Mouse (Mus musculus) lung, postnatal 0 days (tissue): ENCODE measurements around the gene Wdr92.

Experiments used
- CTCF ChIP-seq: IDR thresholded peaks from 2 replicates; pipeline ENCODE4 v1.5.1; 2016; ENCODE audit warnings: antibody characterized with exemption, mild to moderate bottlenecking
- EP300 ChIP-seq: IDR thresholded peaks from 2 replicates; pipeline ENCODE4 v1.6.1; 2016; ENCODE audit warnings: antibody characterized with exemption, mild to moderate bottlenecking, control low read depth

DNA sequence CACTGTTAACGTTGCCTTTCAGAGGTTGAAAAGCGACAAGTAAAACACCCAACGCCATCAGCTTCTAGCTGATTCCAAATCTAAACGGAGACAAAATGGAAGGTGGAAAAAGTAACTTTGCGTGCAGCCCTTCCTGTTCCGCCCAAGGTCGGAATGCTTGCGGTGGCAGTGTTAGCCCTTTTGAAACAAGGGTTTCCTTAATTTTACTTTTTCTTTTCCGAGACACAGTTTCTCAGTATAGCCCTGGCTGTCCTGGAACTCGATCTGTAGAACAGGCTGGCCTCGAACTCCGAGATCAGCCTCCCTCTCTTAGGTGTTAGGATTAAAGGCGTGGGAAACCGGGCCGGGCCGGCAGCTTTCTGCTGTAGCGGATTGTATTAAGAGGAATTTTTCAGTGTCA lies 76.0 kb downstream of the Wdr92 start:
- TF ChIP-seq CTCF, result no peak
- TF ChIP-seq EP300, result no peak
